Mouse (Mus musculus) erythroblast, embryonic 14.5 days (primary cell): ENCODE data around the gene Otof. TPM values are rescaled to one million over a fixed set of nuclear protein-coding genes. Genes with fewer than 3 reads are reported as not detected.

Experiments used
- H3K27me3 ChIP-seq: 2 replicates; pipeline ENCODE4 v1.6.1; 2012; ENCODE audit warnings: inconsistent platforms; ENCODE audit not compliant: control insufficient read depth
- H3K36me3 ChIP-seq: 2 replicates; pipeline ENCODE4 v1.6.1; 2012; ENCODE audit warnings: mild to moderate bottlenecking, inconsistent platforms; ENCODE audit not compliant: control insufficient read depth
- H3K4me1 ChIP-seq: 2 replicates; pipeline ENCODE4 v1.6.1; 2012; ENCODE audit warnings: inconsistent platforms; ENCODE audit not compliant: control insufficient read depth
- H3K4me3 ChIP-seq: replicated peaks from 2 replicates; pipeline ENCODE3; 2012; ENCODE audit warnings: moderate library complexity, mild to moderate bottlenecking, inconsistent platforms
- H3K9me3 ChIP-seq: 2 replicates; pipeline ENCODE4 v1.6.1; 2012; ENCODE audit warnings: low read length, inconsistent platforms, mixed read lengths; ENCODE audit not compliant: control insufficient read depth
- GATA1 ChIP-seq: IDR thresholded peaks from 2 replicates; pipeline ENCODE4 v1.6.1; 2012; ENCODE audit warnings: low read length, inconsistent platforms, mixed read lengths
- TAL1 ChIP-seq: IDR thresholded peaks from 3 replicates; pipeline ENCODE4 v1.6.1; 2012; ENCODE audit warnings: low read length, inconsistent platforms, mixed read lengths
- polyA plus RNA-seq: library from polyadenylated mRNA; stranded (reverse); fragments of >175 nt; gene quantifications from 2 replicates; pipeline ENCODE4 v1.2.3, GENCODE M21; 2012

Gene Otof
- polyA plus RNA-seq, 1 experiment, result not detected

- Histone ChIP-seq H3K4me1 (no peaks in the 10 kb centered on the region), H3K36me3 (no peaks in the 10 kb centered on the region), H3K27me3 (no peaks in the 10 kb centered on the region), H3K4me3 (no peak overlapping the region), H3K9me3 (no peaks in the 10 kb centered on the region)
- TF ChIP-seq GATA1 (no peak), TAL1 (no peak)
These were observed 60.6 kb downstream of the Otof start for GRCm38 (mm10) chr5:30401165-30401564.

- Histone ChIP-seq H3K9me3 (no peaks in the 10 kb centered on the region), H3K4me1 (no peaks in the 10 kb centered on the region), H3K27me3 (no peaks in the 10 kb centered on the region), H3K36me3 (no peaks in the 10 kb centered on the region), H3K4me3 (no peak overlapping the region)
- TF ChIP-seq TAL1, result no peak
- no peak for TF ChIP-seq GATA1
These were observed 61.2 kb downstream of the Otof start for GRCm38 (mm10) chr5:30400521-30400920.

- TF ChIP-seq GATA1 (no peak), TAL1 (no peak)
- H3K4me1 ChIP-seq, result no peaks in the 10 kb centered on the region
- H3K27me3 ChIP-seq, result no peaks in the 10 kb centered on the region
- no peak overlapping the region for H3K4me3 ChIP-seq
- no peaks in the 10 kb centered on the region for H3K36me3 ChIP-seq
- H3K9me3 ChIP-seq, result no peaks in the 10 kb centered on the region
These were observed 70.3 kb downstream of the Otof start for GRCm38 (mm10) chr5:30391473-30391872.

GRCm38 (mm10) chr5:30389836-30390235 lies 71.9 kb downstream of the Otof start:
- Histone ChIP-seq H3K4me1 (no peaks in the 10 kb centered on the region), H3K9me3 (no peaks in the 10 kb centered on the region), H3K4me3 (no peak overlapping the region), H3K27me3 (no peaks in the 10 kb centered on the region), H3K36me3 (no peaks in the 10 kb centered on the region)
- no peak for TF ChIP-seq GATA1
- no peak for TF ChIP-seq TAL1

GRCm38 (mm10) chr5:30387726-30388125 lies 74.0 kb downstream of the Otof start:
- TF ChIP-seq GATA1 (no peak), TAL1 (no peak)
- Histone ChIP-seq H3K4me1 (no peaks in the 10 kb centered on the region), H3K36me3 (no peaks in the 10 kb centered on the region), H3K4me3 (no peak overlapping the region), H3K9me3 (no peaks in the 10 kb centered on the region), H3K27me3 (no peaks in the 10 kb centered on the region)

- TF ChIP-seq GATA1 (no peak), TAL1 (no peak)
- H3K27me3 ChIP-seq, result no peaks in the 10 kb centered on the region
These were observed 78.9 kb downstream of the Otof start for GRCm38 (mm10) chr5:30382876-30383275.

GRCm38 (mm10) chr5:30369426-30369825 lies 92.3 kb downstream of the Otof start:
- Histone ChIP-seq H3K4me1 (no peaks in the 10 kb centered on the region), H3K36me3 (no peaks in the 10 kb centered on the region), H3K27me3 (no peaks in the 10 kb centered on the region), H3K9me3 (no peaks in the 10 kb centered on the region), H3K4me3 (no peak overlapping the region)
- TF ChIP-seq GATA1, result no peak

More at GRCm38 (mm10) chr5:30382876-30383275, 78.9 kb downstream of the Otof start:
- Histone ChIP-seq H3K9me3 (no peaks in the 10 kb centered on the region), H3K36me3 (no peaks in the 10 kb centered on the region), H3K4me1 (no peaks in the 10 kb centered on the region), H3K4me3 (no peak overlapping the region)

- Histone ChIP-seq H3K4me3 (no peak overlapping the region), H3K27me3 (no peaks in the 10 kb centered on the region), H3K4me1 (no peaks in the 10 kb centered on the region), H3K36me3 (no peaks in the 10 kb centered on the region), H3K9me3 (no peaks in the 10 kb centered on the region)
- TF ChIP-seq GATA1 (no peak), TAL1 (no peak)
These were observed 94.3 kb downstream of the Otof start for GRCm38 (mm10) chr5:30367405-30367804.

- TF ChIP-seq GATA1 (no peak), TAL1 (no peak)
- Histone ChIP-seq H3K4me1 (no peaks in the 10 kb centered on the region), H3K4me3 (no peak overlapping the region), H3K36me3 (no peaks in the 10 kb centered on the region), H3K27me3 (no peaks in the 10 kb centered on the region), H3K9me3 (no peaks in the 10 kb centered on the region)
These were observed 103.2 kb downstream of the Otof start for GRCm38 (mm10) chr5:30358436-30359099.

- Histone ChIP-seq H3K4me1 (no peaks in the 10 kb centered on the region), H3K4me3 (no peak overlapping the region), H3K27me3 (no peaks in the 10 kb centered on the region), H3K9me3 (no peaks in the 10 kb centered on the region), H3K36me3 (no peaks in the 10 kb centered on the region)
- TF ChIP-seq GATA1 (no peak), TAL1 (no peak)
These were observed 105.1 kb downstream of the Otof start for GRCm38 (mm10) chr5:30356647-30357046.
